Comparison of ENCODE assay signal across 17 mouse cellular contexts in genomic region chr3:51122541-51122935, GRCm38 (mm10).
DNase-seq lines count a peak whose midpoint lies in the region; ATAC-seq and TF ChIP-seq lines count a peak whose summit lies in the region.
"Had no signal": no experiment of that assay in that cellular context is flagged by ENCODE, and none has a peak within 500 bp of the region (broad histone marks: within the 10 kb centered on the region; RNA-seq: fewer than 3 reads in every experiment).

No protein-coding gene starts in this region.

- DNase-seq in forebrain, embryonic 11.5 days (ENCODE audit: low spot score) = no peak
- no peak for DNase-seq in lung, embryonic 14.5 days
- no peak for DNase-seq in lung, adult 18-20 months
- DNase-seq in ovary, postnatal 36 days (ENCODE audit: low spot score) = no peak

- H3K4me1 ChIP-seq in forebrain, embryonic 15.5 days = peaks cover 14% of the 10 kb centered on the region
- H3K4me1 ChIP-seq in forebrain, embryonic 11.5 days (replicated peaks; ENCODE audit: control insufficient read depth, insufficient read depth, low read length) = no peaks in the 10 kb centered on the region; the same call in 1 of the 2 replicates
- H3K4me1 ChIP-seq in lung, embryonic 14.5 days (ENCODE audit: insufficient read depth) = no peaks in the 10 kb centered on the region; the same call in 1 of the 2 replicates
- no peaks in the 10 kb centered on the region for H3K4me1 ChIP-seq in neural tube, embryonic 12.5 days
- H3K4me1 ChIP-seq in neural tube, embryonic 15.5 days = peaks cover 8% of the 10 kb centered on the region
- H3K4me1 ChIP-seq: intestine, embryonic 15.5 days had no signal

- TF ChIP-seq POLR2A in myocyte (IDR thresholded peaks at IDR 0.05; ENCODE audit: insufficient read length, low read depth) = no peak

- no peak overlapping the region for H3K4me3 ChIP-seq in forebrain, embryonic 15.5 days
- H3K4me3 ChIP-seq in forebrain, embryonic 11.5 days (ENCODE audit: low read depth, low read length) = no peak overlapping the region
- H3K4me3 ChIP-seq in lung, embryonic 14.5 days (ENCODE audit: low read depth, low read length) = no peak overlapping the region
- no peak overlapping the region for H3K4me3 ChIP-seq in neural tube, embryonic 12.5 days
- H3K4me3 ChIP-seq in neural tube, embryonic 15.5 days (replicated peaks) = no peak overlapping the region
- H3K4me3 ChIP-seq in myocyte = no peak overlapping the region
- H3K4me3 ChIP-seq: embryonic facial prominence, embryonic 13.5 days; forebrain, embryonic 10.5 days; intestine, embryonic 15.5 days; layer of hippocampus, adult 2 months; limb, embryonic 13.5 days had no signal

- H3K9me3 ChIP-seq in forebrain, embryonic 15.5 days = no peaks in the 10 kb centered on the region
- H3K9me3 ChIP-seq in forebrain, embryonic 11.5 days (ENCODE audit: control insufficient read depth, low read length) = no peaks in the 10 kb centered on the region
- no peaks in the 10 kb centered on the region for H3K9me3 ChIP-seq in lung, embryonic 14.5 days (ENCODE audit: low read depth, low read length)
- no peaks in the 10 kb centered on the region for H3K9me3 ChIP-seq in neural tube, embryonic 12.5 days
- H3K9me3 ChIP-seq in neural tube, embryonic 15.5 days (replicated peaks) = no peaks in the 10 kb centered on the region
- H3K9me3 ChIP-seq: embryonic facial prominence, embryonic 13.5 days; forebrain, embryonic 10.5 days; intestine, embryonic 15.5 days; limb, embryonic 13.5 days had no signal

- H3K79me2 ChIP-seq in myocyte (ENCODE audit: control insufficient read depth, insufficient read depth) = no peaks in the 10 kb centered on the region

- H3ac ChIP-seq in myocyte (ENCODE audit: control insufficient read depth, insufficient read length) = no peak overlapping the region

- H3K4me2 ChIP-seq in forebrain, embryonic 15.5 days (replicated peaks) = no peak overlapping the region
- no peak overlapping the region for H3K4me2 ChIP-seq in forebrain, embryonic 11.5 days (ENCODE audit: low read depth, low read length, severe bottlenecking)
- no peak overlapping the region for H3K4me2 ChIP-seq in lung, embryonic 14.5 days
- no peak overlapping the region for H3K4me2 ChIP-seq in neural tube, embryonic 12.5 days (replicated peaks)
- no peak overlapping the region for H3K4me2 ChIP-seq in neural tube, embryonic 15.5 days
- no peak overlapping the region for H3K4me2 ChIP-seq in myocyte (ENCODE audit: low read depth)
- H3K4me2 ChIP-seq: embryonic facial prominence, embryonic 13.5 days; heart, embryonic 11.5 days; intestine, embryonic 15.5 days; liver, embryonic 11.5 days had no signal

- 98% methylated on average over 1 of the region's 1 CpGs for WGBS in forebrain, embryonic 15.5 days
- WGBS in forebrain, embryonic 11.5 days = 93% methylated on average over 1 of the region's 1 CpGs
- WGBS in lung, embryonic 14.5 days = 97% methylated on average over 1 of the region's 1 CpGs
- WGBS in neural tube, embryonic 12.5 days = 100% methylated on average over 1 of the region's 1 CpGs
- 94% methylated on average over 1 of the region's 1 CpGs for WGBS in neural tube, embryonic 15.5 days

- ATAC-seq in forebrain, embryonic 15.5 days (replicated peaks) = peak; percentile 32
- no peak for ATAC-seq in forebrain, embryonic 11.5 days (replicated peaks; ENCODE audit: low FRiP score)
- ATAC-seq in lung, embryonic 14.5 days (ENCODE audit: insufficient read depth) = 0 out of 2 replicates have a peak, but pooled peaks have one; percentile 25
- 0 out of 2 replicates have a peak, but pooled peaks have one; percentile 5 for ATAC-seq in neural tube, embryonic 12.5 days (ENCODE audit: low FRiP score, low read depth)
- ATAC-seq in neural tube, embryonic 15.5 days (ENCODE audit: low FRiP score) = no peak

- H3K27me3 ChIP-seq in forebrain, embryonic 15.5 days = no peaks in the 10 kb centered on the region
- H3K27me3 ChIP-seq in forebrain, embryonic 11.5 days (ENCODE audit: control insufficient read depth, insufficient read depth, low read length) = no peaks in the 10 kb centered on the region
- no peaks in the 10 kb centered on the region for H3K27me3 ChIP-seq in lung, embryonic 14.5 days (ENCODE audit: insufficient read depth, low read length)
- H3K27me3 ChIP-seq in neural tube, embryonic 12.5 days (replicated peaks) = no peaks in the 10 kb centered on the region
- H3K27me3 ChIP-seq in neural tube, embryonic 15.5 days (replicated peaks) = no peaks in the 10 kb centered on the region
- H3K27me3 ChIP-seq in myocyte (ENCODE audit: control insufficient read depth, insufficient read depth, insufficient read length) = peaks cover 7% of the 10 kb centered on the region
- H3K27me3 ChIP-seq: embryonic facial prominence, embryonic 13.5 days; intestine, embryonic 15.5 days; limb, embryonic 13.5 days had no signal

- H3K9ac ChIP-seq in forebrain, embryonic 15.5 days (replicated peaks) = no peak overlapping the region
- H3K9ac ChIP-seq in forebrain, embryonic 11.5 days (ENCODE audit: low read length) = no peak overlapping the region
- no peak overlapping the region for H3K9ac ChIP-seq in lung, embryonic 14.5 days
- no peak overlapping the region for H3K9ac ChIP-seq in neural tube, embryonic 12.5 days
- H3K9ac ChIP-seq in neural tube, embryonic 15.5 days (replicated peaks) = no peak overlapping the region
- H3K9ac ChIP-seq: embryonic facial prominence, embryonic 13.5 days; forebrain, postnatal 0 days; intestine, embryonic 15.5 days; limb, embryonic 13.5 days had no signal

- no peaks in the 10 kb centered on the region for H3K36me3 ChIP-seq in forebrain, embryonic 15.5 days
- H3K36me3 ChIP-seq in forebrain, embryonic 11.5 days (ENCODE audit: control insufficient read depth, insufficient read depth, low read length) = no peaks in the 10 kb centered on the region
- H3K36me3 ChIP-seq in lung, embryonic 14.5 days (ENCODE audit: insufficient read depth) = no peaks in the 10 kb centered on the region
- H3K36me3 ChIP-seq in neural tube, embryonic 12.5 days = no peaks in the 10 kb centered on the region
- no peaks in the 10 kb centered on the region for H3K36me3 ChIP-seq in neural tube, embryonic 15.5 days
- no peaks in the 10 kb centered on the region for H3K36me3 ChIP-seq in myocyte (ENCODE audit: control insufficient read depth, insufficient read depth)
- H3K36me3 ChIP-seq: embryonic facial prominence, embryonic 13.5 days; forebrain, embryonic 10.5 days; intestine, embryonic 15.5 days; limb, embryonic 13.5 days had no signal

- H3K27ac ChIP-seq in forebrain, embryonic 15.5 days (replicated peaks) = no peak overlapping the region
- no peak overlapping the region for H3K27ac ChIP-seq in forebrain, embryonic 11.5 days (ENCODE audit: low read depth, low read length)
- H3K27ac ChIP-seq in lung, embryonic 14.5 days (ENCODE audit: low read depth) = no peak overlapping the region
- H3K27ac ChIP-seq in neural tube, embryonic 12.5 days = no peak overlapping the region
- H3K27ac ChIP-seq in neural tube, embryonic 15.5 days (replicated peaks) = no peak overlapping the region
- H3K27ac ChIP-seq: embryonic facial prominence, embryonic 13.5 days; forebrain, embryonic 10.5 days; hindbrain, postnatal 0 days; intestine, embryonic 15.5 days; limb, embryonic 13.5 days had no signal

- TF ChIP-seq CTCF in lung, embryonic 14.5 days (IDR thresholded peaks at IDR 0.05; ENCODE audit: low read depth) = no peak

TF ChIP-seq in myocyte, 11 proteins besides CTCF, POLR2A, EP300 and RAD21:
- TF ChIP-seq SRF (IDR thresholded peaks at IDR 0.05; ENCODE audit: control insufficient read depth, insufficient read length, low read depth) (no peak), REST (IDR thresholded peaks at IDR 0.05; ENCODE audit: insufficient read depth, insufficient read length) (peak; percentile 53)

Comparison
In these comparisons a context has a peak if more than half of its experiments do, and no peak if none do; other contexts are left out.
1. ATAC-seq: peak in forebrain, embryonic 15.5 days (single experiment), lung, embryonic 14.5 days (single experiment) and neural tube, embryonic 12.5 days (single experiment); none in forebrain, embryonic 11.5 days (single experiment) and neural tube, embryonic 15.5 days (single experiment).